Mouse (Mus musculus) E14TG2a.4 (cell line): ENCODE measurements around the gene Med20.

Source experiments
- CTCF ChIP-seq: conservative IDR thresholded peaks from 2 replicates; pipeline ENCODE4 v1.5.1; 2014; ENCODE audit warnings: low read length
- NANOG ChIP-seq: IDR thresholded peaks from 2 replicates; pipeline ENCODE4 v1.6.1; 2014; ENCODE audit warnings: borderline replicate concordance, low read length, mixed read lengths

DNA sequence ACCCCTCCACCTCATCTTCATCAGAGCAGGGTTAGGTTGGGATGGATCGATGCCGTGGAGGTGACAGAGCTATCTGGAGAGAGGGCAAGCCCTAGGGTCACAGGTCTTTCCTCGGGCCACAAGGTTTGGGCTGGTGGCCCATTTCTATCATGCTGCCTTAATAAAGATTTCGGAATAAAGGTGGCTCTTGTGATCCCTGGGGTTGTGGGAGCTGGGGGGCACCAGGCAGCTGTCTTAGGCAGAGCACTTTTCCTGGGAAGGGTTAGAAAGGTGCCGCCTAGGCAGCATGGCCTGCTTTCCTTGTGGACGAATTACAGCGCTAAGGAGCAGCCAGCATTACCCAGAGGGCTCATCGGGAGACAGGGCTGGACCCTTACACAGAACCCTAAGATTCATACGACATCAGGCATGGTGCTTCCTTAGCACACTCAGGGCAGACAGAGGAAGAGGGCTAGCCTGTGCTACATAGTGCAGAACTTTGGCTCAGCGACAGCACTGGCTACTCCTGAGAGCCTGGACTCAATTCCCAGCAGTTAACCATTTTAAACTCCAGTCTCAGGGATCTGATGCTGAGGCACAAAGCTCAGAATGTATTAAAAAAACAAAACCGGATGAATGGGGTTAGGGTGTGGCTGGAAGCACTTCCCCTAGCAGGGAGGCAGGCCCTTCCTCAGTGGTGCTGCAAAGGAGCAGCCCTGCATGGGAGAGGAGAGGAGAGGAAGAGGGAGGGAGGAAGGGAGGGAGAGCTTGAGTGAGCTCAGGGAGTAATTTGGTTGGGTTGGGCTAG, 11.7 kb upstream of the Med20 start:
- TF ChIP-seq CTCF (no peak), NANOG (no peak)
